Mouse (Mus musculus) megakaryocyte progenitor cell, adult 5-6 weeks (primary cell): ENCODE measurements around the gene Dnajb4. TPM values are rescaled to one million over a fixed set of nuclear protein-coding genes. Genes with fewer than 3 reads are reported as not detected.

Source experiments
- ATAC-seq: replicated peaks from 2 replicates; pipeline ENCODE4 v1.8.0; 2016; ENCODE audit warnings: mild to moderate bottlenecking, moderate TSS enrichment, inconsistent platforms; ENCODE audit not compliant: poor library complexity
- total RNA-seq, 2 experiments: library from RNA; stranded (forward) in 1 of 2; stranded (reverse) in 1 of 2; fragments of 157-497, 149-512 nt in 1 of 2; fragments of 200-1000 nt in 1 of 2; gene quantifications; 2 replicates each; pipeline versions ENCODE4 v1.2.3 to v1.2.4; 2015 to 2017

The Dnajb4 gene
- total RNA-seq, 2 experiments from 2014 or later: 37.8 to 39.3 TPM

DNA sequence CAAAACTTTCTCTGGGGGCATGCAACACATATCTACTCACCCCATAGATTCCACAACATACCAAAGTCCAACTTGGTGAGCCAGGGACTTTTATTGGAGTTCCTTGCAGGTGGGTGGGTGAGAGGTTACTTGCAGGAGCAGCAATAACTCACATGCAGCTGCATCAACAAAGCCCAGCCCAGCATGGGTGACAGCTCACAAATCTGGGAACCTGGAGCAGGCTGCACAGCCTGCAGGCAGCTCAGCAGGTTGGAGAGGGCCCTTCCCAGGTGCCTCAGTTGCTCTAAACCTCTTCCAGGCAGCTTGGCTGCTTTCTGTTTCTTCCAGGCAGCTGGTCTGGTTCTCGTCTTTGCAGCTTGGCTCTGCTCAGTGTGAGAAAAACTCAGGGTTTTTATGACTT, 30.8 kb downstream of the Dnajb4 start:
- no peak for ATAC-seq

DNA sequence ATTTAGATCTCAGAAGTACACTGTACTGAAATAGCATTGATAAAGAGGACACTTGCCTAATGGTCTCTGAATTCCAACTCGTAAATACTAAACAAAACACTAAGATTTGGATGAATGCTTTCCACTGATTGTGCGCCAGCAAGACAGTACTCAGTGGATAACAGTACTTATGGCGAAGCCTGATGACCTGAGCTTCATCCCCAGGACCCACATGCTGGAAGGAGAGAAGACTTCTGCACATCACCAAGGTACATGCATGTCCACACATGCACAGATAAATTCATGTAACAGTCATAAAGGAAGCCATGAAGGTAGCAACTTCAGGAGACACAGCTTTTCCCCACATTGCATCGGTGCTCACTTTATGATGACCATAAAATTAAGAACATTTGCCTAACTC, 31.3 kb downstream of the Dnajb4 start:
- ATAC-seq: no peak

- no peak for ATAC-seq
Measured at GRCm38 (mm10) chr3:152172322-152172935, 37.7 kb downstream of the Dnajb4 start.

DNA sequence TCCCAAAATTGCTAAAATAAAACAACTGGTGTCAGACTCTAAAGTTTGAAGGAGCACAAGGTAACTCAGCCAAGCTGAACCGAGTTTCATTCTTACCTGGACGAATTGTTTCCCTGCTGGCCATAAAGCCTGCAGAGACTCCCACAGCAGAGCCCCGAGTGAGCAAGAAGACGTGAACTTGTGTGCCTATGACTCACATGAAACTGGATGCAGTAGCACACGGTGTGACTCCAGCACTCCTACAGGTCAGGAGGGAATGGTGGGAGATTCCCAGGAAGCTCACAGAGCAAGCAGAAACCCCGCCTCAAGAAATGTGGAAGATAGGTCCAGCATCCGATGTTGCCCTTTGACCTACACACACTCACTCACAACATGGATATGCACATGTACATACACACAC, 38.2 kb downstream of the Dnajb4 start:
- ATAC-seq: no peak

GRCm38 (mm10) chr3:152171236-152171635, 38.9 kb downstream of the Dnajb4 start:
- ATAC-seq: no peak

DNA sequence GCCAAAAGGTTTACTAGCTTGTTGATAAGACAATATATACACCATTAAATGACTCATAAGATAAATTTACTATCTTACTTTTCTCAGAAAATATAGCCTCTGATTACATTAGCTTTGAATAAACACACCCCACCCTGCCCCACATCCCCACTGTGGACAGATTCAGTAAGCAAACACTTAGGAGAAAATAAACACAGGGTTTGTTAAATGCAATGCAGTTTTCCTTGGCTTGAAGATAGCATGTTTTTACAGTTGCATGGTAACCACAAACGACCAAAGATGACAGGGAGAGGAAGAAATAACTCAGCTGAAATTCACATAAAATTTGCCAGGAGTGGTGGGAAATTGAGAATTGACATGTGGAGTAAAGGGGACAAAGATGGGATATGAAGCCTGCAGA, 39.7 kb downstream of the Dnajb4 start:
- ATAC-seq: no peak

DNA sequence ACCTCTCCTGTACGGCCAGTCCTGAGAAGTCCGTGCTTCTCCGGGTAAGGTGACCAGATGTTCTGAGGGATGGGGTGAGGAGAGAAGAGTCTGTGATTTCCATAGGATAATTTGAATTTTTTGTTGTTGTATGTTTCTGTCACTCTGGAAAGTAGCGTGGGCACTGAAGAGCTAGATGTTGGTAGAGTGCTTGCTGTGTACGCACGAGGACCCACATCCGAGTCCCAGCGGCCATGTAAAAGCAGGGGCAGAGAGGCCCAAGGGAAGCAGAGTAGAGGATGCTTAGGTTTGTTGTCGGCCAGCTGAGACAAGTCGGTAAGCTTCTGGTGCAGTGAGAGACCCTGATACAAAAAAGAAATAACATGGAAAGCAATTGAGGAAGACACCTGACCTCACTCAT, 42.1 kb downstream of the Dnajb4 start:
- ATAC-seq: no peak

- ATAC-seq: no peak; the same call in 1 of the 2 replicates
Measured at GRCm38 (mm10) chr3:152166699-152167451, 43.2 kb downstream of the Dnajb4 start.

- 0 out of 2 replicates have a peak, but pooled peaks have one; percentile 21 for ATAC-seq
Measured at GRCm38 (mm10) chr3:152166099-152166423, 44.0 kb downstream of the Dnajb4 start, which contains the start of gene Gipc2. Gene Gipc2 (minus strand): TSS chr3:152166230.

DNA sequence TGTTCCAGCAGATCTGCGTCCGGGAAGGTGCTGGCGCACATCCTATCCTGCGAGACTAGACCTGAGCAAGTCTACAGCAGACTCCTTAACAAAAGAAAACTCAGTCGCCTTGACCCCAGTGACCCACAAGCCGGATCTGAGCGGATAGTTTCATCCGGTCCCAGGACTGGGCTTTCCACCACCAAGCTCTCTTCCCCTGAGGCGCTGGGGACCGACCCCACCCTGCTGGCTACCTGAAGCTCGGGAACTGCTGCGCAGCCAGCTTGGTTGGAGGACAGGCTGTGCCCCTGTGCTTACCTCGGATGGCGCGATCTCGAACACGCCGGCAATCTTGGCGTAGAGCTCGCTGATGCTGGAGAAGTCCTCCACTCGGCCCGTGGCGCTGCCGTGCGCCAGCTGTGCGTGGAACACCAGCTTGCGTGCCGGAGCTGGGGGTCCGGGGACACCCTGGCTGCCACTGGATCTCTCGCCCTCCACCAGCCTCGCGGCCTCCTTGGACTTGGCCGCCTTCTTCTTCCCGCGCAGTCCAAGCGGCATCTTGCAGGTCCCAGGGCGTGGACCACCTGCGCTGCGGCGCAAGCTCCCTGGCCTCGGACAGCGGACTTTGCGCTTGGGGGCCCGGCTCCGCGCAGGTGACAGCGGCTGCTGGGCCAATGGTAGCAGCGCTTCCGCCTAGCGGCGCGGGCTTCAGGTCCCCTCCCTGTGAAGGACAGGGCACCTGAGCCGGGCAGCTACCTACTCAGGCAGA, 44.6 kb downstream of the Dnajb4 start:
- ATAC-seq: peak; percentile 34

DNA sequence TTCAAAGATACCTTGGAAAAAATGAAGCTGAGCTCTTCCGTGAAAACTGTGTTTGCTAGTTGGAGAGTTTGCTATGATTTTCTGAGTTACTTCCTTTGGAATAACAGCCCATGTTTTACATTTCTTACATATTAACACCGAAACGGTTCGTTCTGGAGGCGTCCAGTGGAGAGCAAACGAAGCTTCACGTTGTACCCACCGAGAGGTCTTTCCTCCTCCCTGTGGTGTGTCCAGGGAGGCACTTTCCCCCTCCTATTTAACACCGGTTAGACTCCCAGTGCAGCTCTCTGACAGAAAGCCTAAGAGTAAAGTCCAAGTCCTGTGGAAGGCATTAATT, 45.1 kb downstream of the Dnajb4 start:
- ATAC-seq: no peak

- no peak for ATAC-seq
Measured at GRCm38 (mm10) chr3:152163320-152163719, 46.8 kb downstream of the Dnajb4 start.

- 0 out of 2 replicates have a peak, but pooled peaks have one; percentile 33 for ATAC-seq
Measured at GRCm38 (mm10) chr3:152160607-152161006, 49.5 kb downstream of the Dnajb4 start.

GRCm38 (mm10) chr3:152159321-152159720, 50.8 kb downstream of the Dnajb4 start:
- no peak for ATAC-seq

DNA sequence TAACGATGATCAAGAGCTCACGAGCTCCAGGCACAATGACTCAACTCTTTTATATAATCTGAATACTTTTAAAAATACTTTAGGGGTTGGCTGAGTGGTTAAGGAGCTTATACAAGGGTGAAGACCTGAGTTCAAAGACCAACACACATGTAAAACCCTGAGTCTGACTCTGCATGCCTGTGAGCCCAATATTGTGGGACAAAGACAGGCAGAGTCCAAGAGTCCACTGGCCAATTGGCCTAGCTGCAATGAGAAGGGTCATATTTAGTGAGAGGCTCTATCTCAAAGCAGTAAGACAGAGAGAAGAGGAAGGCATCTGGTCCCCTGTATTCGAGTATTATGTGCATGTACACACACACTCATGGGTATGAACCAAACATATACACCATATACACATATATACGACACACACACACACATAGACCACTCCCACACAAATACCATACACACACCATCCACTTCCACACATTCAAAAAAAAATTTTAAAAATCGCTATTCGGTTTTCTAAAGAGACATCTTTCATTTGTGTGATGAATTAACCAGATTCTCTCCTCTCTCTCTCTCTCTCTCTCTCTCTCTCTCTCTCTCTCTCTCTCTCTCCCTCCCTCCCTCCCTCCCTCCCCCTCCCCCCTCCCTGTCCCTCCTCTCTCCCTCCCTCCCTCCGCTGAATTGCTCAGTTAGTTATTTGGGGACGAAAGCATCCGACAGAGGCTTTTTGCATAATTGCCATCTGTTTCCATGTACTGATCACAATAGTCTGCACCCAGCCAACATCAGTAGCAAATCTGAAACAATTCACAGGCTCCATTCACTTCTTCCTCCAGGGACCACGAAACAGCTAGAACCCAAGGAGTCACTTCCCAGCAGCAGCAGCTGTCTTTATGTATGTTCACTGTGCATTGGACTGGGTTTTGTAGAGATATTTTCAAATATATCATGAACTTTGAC, 51.5 kb downstream of the Dnajb4 start:
- no peak for ATAC-seq

DNA sequence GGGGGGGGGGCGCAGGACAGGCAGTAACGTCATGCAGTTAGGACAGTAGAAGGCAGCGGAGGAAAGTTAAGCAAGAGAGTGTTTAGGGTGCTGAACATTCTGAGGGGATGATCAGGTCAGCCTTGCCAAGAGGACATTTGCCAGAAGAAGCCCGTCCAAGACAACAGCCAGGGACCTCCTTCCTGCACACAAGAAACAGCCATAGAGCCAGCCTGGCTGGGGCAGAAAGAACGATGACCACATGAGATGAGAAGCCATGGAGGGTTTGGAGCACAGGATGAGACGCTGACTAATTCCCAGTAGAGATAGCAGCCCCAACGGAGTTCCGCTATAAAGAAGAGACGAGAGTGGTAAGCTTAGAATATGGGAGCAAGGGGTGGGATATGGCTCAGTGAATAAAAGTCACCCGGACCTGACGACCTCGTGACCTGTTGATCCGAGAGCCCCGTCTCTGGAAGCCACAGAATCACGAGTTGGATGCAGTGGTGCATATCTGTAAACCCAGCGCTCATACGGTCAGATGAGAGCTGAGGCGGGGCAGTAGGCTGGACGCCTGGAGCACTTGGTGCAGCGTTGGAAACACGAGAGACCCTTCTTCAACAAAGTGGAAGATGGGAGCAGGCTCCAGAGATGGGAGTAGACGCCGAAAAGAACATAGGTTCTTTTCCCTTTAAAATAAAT, 53.1 kb downstream of the Dnajb4 start:
- no peak for ATAC-seq

- no peak for ATAC-seq
Measured at GRCm38 (mm10) chr3:152155296-152155948, 54.7 kb downstream of the Dnajb4 start.

DNA sequence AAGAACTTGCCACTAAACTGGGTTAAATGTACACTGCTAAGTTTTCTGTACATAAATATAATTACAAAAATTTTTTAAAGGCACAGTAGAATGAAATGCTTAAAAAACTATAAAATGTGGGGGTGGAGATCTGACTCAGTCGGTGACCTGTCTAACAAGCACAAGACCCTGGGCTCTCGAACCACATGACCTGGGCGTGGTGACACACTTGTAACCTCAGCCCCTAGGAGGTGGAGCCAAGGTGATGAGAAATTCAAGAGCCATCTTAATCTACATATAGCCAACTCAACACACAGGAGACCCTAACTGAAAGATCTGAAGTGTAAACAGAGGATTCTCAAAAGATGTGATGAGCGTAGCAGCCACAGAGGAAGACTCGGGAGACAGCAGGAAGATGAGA, 56.0 kb downstream of the Dnajb4 start:
- no peak for ATAC-seq

DNA sequence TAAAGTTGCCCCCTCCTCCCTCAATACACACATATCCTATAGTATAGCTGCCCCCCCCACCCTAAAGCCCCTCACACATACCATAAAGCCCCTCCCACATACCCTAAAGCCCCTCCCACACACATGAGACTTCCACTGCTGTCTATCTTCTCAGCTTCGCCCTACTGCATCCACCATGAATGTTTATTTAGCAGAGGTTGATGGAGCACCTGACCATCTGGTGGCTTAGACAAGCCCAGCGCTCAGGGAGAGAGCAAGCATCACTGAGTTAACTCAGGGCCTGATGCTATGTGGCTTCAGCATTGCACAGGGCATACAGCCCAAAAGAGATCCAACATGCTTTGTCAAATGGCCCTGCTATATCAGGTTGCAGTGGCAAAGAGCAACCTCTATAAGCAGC, 57.0 kb downstream of the Dnajb4 start:
- ATAC-seq: no peak

- ATAC-seq: peak; percentile 85
Measured at GRCm38 (mm10) chr3:152152483-152152804, 57.7 kb downstream of the Dnajb4 start.
